Mouse (Mus musculus): ENCODE measurements around the gene Spint2. TPM values are rescaled to one million over a fixed set of nuclear protein-coding genes. Genes with fewer than 3 reads are reported as not detected.

Gene Spint2
- polyA plus RNA-seq, 1 experiment from 2014 or later, result 309 TPM

DNA sequence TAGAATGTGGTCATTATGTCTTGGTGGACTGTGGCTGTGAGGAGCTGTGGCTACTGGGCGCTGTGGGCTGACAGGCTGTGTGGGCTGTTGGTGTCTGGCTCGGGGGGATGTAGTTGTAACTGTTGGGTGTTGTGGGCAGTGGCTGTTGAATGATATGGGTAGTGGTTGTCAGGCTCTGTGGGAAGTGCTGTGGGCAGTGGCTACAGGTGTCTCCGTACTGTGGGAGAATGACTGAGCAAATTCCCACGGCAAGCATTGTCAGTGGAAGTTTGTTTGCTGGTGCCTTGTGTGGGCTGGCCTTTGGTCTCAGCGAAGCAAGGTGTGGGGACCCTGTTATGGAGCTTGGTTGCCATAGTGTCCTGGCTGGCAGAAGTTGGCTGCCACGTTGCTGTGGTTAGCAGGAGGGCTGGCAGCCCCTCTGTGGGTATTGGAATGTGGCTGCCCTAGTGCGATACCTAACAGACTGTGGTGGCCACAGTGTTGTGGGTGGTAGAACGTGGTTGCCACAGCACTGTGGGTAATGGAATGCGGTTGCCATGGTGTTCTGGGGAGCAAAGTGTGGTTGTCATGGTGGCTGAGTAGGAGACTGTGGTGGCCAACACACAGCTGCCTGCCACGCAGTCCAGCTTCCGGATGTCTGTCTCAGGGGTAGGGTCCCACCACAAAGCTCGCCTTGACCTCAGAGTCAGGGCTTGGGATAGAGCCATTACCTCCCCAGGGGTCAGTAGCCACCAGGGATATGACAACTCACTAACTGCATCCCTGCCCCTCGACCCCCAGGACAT is 33.3 kb upstream of the Spint2 start:
- no peak overlapping the region for H3K27ac ChIP-seq (ENCODE audit: low read length)
- H3K9me3 ChIP-seq (ENCODE audit: control insufficient read depth, low read length), result no peaks in the 10 kb centered on the region
- H3K36me3 ChIP-seq (ENCODE audit: control insufficient read depth, insufficient read depth, low read length), result no peaks in the 10 kb centered on the region
- H3K27me3 ChIP-seq (ENCODE audit: control insufficient read depth, insufficient read depth, low read depth, low read length), result no peaks in the 10 kb centered on the region; the same call in 1 of the 2 replicates
- ATAC-seq (ENCODE audit: low read depth), result no peak
- 68% methylated on average over 13 of the region's 13 CpGs for WGBS
- H3K9ac ChIP-seq (ENCODE audit: low read length), result no peak overlapping the region
- H3K4me3 ChIP-seq (ENCODE audit: low read length), result no peak overlapping the region
- H3K4me2 ChIP-seq (ENCODE audit: low read depth, low read length), result no peak overlapping the region
- peaks cover 45% of the 10 kb centered on the region for H3K4me1 ChIP-seq (replicated peaks; ENCODE audit: control insufficient read depth, insufficient read depth, low read length)

DNA sequence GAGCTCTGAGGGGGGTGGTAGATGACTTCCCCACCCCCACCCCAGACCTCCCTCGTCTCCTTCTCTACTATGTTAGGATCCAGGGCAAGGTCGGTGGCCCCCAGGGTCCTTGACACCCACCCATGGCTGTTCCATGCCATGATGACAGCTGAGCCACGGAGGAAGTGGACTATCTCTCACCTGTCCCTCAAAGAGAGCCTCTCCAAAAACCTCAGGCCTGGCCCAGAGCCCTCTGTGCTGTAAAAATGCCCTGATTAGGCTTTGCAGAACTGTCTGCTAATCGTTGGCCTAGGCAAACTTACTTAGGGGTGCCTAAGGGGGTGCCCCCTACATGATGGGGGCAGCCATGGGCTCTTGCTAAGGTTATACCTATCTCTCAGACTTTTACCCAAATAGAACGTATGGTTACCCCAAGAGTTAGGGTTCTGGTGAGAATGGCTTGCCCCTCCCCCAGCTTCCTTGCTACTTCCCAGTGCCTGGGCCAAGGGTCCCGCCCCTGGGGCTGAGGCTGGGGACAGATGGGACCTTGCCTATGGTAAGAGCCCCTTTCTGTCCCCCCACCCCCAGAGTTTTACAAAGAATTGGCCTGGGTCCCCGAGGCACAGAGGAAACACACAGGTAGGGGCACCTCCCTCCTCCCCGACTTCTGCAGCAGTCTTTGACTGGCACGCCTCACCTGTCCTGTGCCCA is 32.0 kb upstream of the Spint2 start:
- H3K9me3 ChIP-seq (ENCODE audit: control insufficient read depth, low read length), result no peaks in the 10 kb centered on the region
- H3K4me2 ChIP-seq (ENCODE audit: low read depth, low read length), result no peak overlapping the region
- WGBS, result 58% methylated on average over 9 of the region's 9 CpGs
- H3K36me3 ChIP-seq (ENCODE audit: control insufficient read depth, insufficient read depth, low read length), result no peaks in the 10 kb centered on the region
- H3K27me3 ChIP-seq (ENCODE audit: control insufficient read depth, insufficient read depth, low read depth, low read length), result no peaks in the 10 kb centered on the region; the same call in 1 of the 2 replicates
- H3K27ac ChIP-seq (ENCODE audit: low read length), result no peak overlapping the region
- H3K4me1 ChIP-seq (replicated peaks; ENCODE audit: control insufficient read depth, insufficient read depth, low read length), result peaks cover 49% of the 10 kb centered on the region
- no peak overlapping the region for H3K4me3 ChIP-seq (ENCODE audit: low read length)
- H3K9ac ChIP-seq (ENCODE audit: low read length), result no peak overlapping the region
- ATAC-seq (ENCODE audit: low read depth), result no peak

- H3K4me3 ChIP-seq (ENCODE audit: low read length), result no peak overlapping the region
- H3K9ac ChIP-seq (ENCODE audit: low read length), result no peak overlapping the region
- peaks cover 3% of the 10 kb centered on the region for H3K27me3 ChIP-seq (ENCODE audit: control insufficient read depth, insufficient read depth, low read depth, low read length)
- H3K27ac ChIP-seq (ENCODE audit: low read length), result no peak overlapping the region
- 43% methylated on average over 9 of the region's 9 CpGs for WGBS
- H3K4me1 ChIP-seq (replicated peaks; ENCODE audit: control insufficient read depth, insufficient read depth, low read length), result peaks cover 48% of the 10 kb centered on the region
- H3K9me3 ChIP-seq (ENCODE audit: control insufficient read depth, low read length), result no peaks in the 10 kb centered on the region
- ATAC-seq (ENCODE audit: low read depth), result no peak
- H3K4me2 ChIP-seq (ENCODE audit: low read depth, low read length), result no peak overlapping the region
- no peaks in the 10 kb centered on the region for H3K36me3 ChIP-seq (ENCODE audit: control insufficient read depth, insufficient read depth, low read length)
Measured at GRCm38 (mm10) chr7:29313051-29313450, 31.3 kb upstream of the Spint2 start.

- peak overlapping the region; percentile 55 for H3K4me3 ChIP-seq (ENCODE audit: low read length)
- no peaks in the 10 kb centered on the region for H3K36me3 ChIP-seq (ENCODE audit: control insufficient read depth, insufficient read depth, low read length)
- 4% methylated on average over 5 of the region's 5 CpGs for WGBS
- H3K9me3 ChIP-seq (ENCODE audit: control insufficient read depth, low read length), result no peaks in the 10 kb centered on the region
- peaks cover 13% of the 10 kb centered on the region for H3K27me3 ChIP-seq (ENCODE audit: control insufficient read depth, insufficient read depth, low read depth, low read length)
- peak overlapping the region; percentile 88 for H3K4me2 ChIP-seq (ENCODE audit: low read depth, low read length)
- H3K9ac ChIP-seq (ENCODE audit: low read length), result peak overlapping the region; percentile 68
- peaks cover 40% of the 10 kb centered on the region for H3K4me1 ChIP-seq (replicated peaks; ENCODE audit: control insufficient read depth, insufficient read depth, low read length)
- peak overlapping the region; percentile 31; the same call in 1 of the 2 replicates for H3K27ac ChIP-seq (ENCODE audit: low read length)
- ATAC-seq (ENCODE audit: low read depth), result no peak
Measured at GRCm38 (mm10) chr7:29309749-29310148, 28.0 kb upstream of the Spint2 start.

DNA sequence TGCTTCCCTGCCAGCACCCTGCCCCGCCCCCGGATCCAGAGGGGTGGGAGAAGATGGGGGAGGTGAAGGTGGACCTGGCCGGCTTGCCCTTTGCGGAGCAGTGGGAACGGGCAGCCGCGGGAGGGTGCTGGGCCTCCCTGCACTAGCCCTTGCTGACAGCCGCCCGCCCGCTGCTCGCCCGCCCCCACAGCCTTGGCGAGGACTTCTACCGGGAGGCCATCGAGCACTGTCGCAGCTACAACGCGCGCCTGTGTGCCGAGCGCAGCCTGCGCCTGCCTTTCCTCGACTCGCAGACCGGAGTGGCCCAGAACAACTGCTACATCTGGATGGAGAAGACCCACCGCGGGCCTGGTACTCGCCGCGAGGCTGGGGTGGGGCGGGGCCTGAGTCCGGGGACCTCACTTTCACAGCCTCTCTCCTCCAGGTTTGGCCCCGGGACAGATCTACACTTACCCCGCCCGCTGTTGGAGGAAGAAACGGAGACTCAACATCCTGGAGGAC is 27.6 kb upstream of the Spint2 start:
- peak overlapping the region; percentile 68 for H3K9ac ChIP-seq (ENCODE audit: low read length)
- peaks cover 44% of the 10 kb centered on the region for H3K4me1 ChIP-seq (replicated peaks; ENCODE audit: control insufficient read depth, insufficient read depth, low read length)
- H3K27ac ChIP-seq (ENCODE audit: low read length), result peak overlapping the region; percentile 31
- H3K9me3 ChIP-seq (ENCODE audit: control insufficient read depth, low read length), result no peaks in the 10 kb centered on the region
- peak overlapping the region; percentile 55 for H3K4me3 ChIP-seq (ENCODE audit: low read length)
- H3K36me3 ChIP-seq (ENCODE audit: control insufficient read depth, insufficient read depth, low read length), result no peaks in the 10 kb centered on the region
- ATAC-seq (ENCODE audit: low read depth), result peak; percentile 5; the same call in 1 of the 2 replicates
- WGBS, result under 1% methylated on average over 36 of the region's 36 CpGs
- H3K4me2 ChIP-seq (ENCODE audit: low read depth, low read length), result peak overlapping the region; percentile 88
- H3K27me3 ChIP-seq (ENCODE audit: control insufficient read depth, insufficient read depth, low read depth, low read length), result peaks cover 18% of the 10 kb centered on the region

GRCm38 (mm10) chr7:29307350-29308104 is 25.8 kb upstream of the Spint2 start:
- H3K9ac ChIP-seq (ENCODE audit: low read length), result peak overlapping the region; percentile 64
- H3K4me3 ChIP-seq (ENCODE audit: low read length), result peak overlapping the region; percentile 70
- WGBS, result 3% methylated on average over 42 of the region's 42 CpGs
- peak; percentile 83 for ATAC-seq (ENCODE audit: low read depth)
- peak overlapping the region; percentile 31 for H3K27ac ChIP-seq (ENCODE audit: low read length)
- no peaks in the 10 kb centered on the region for H3K9me3 ChIP-seq (ENCODE audit: control insufficient read depth, low read length)
- H3K27me3 ChIP-seq (ENCODE audit: control insufficient read depth, insufficient read depth, low read depth, low read length), result peaks cover 20% of the 10 kb centered on the region
- peaks cover 48% of the 10 kb centered on the region for H3K4me1 ChIP-seq (replicated peaks; ENCODE audit: control insufficient read depth, insufficient read depth, low read length)
- H3K36me3 ChIP-seq (ENCODE audit: control insufficient read depth, insufficient read depth, low read length), result no peaks in the 10 kb centered on the region
- H3K4me2 ChIP-seq (ENCODE audit: low read depth, low read length), result peak overlapping the region; percentile 99

DNA sequence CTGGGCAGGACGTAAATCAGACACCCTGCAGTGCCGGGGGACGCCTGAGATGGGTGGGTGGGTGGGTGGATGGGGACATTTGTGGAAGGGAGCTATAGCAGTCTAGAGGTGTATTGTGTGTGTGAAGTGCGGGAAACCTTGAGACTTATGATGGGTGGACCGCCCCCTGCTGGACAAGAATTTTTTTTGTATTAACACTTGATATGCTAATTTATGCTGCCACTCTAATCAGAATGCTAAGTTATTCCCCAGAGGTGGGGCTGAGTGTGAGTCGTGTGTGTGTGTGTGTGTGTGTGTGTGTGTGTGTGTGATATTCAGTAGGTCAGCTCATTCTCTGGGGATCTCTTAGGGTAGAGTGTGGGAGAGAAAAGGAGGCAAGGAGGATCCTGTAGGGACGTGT is 24.9 kb upstream of the Spint2 start:
- Histone ChIP-seq H3K27ac (ENCODE audit: low read length) (peak overlapping the region; percentile 30; the same call in 1 of the 2 replicates), H3K27me3 (ENCODE audit: control insufficient read depth, insufficient read depth, low read depth, low read length) (peaks cover 20% of the 10 kb centered on the region), H3K36me3 (ENCODE audit: control insufficient read depth, insufficient read depth, low read length) (no peaks in the 10 kb centered on the region), H3K4me1 (replicated peaks; ENCODE audit: control insufficient read depth, insufficient read depth, low read length) (peaks cover 48% of the 10 kb centered on the region), H3K4me3 (ENCODE audit: low read length) (no peak overlapping the region; the same call in 1 of the 2 replicates), H3K9ac (ENCODE audit: low read length) (no peak overlapping the region), H3K4me2 (ENCODE audit: low read depth, low read length) (peak overlapping the region; percentile 99; the same call in 1 of the 2 replicates), H3K9me3 (ENCODE audit: control insufficient read depth, low read length) (no peaks in the 10 kb centered on the region)
- WGBS, result 27% methylated on average over 7 of the region's 7 CpGs
- no peak for ATAC-seq (ENCODE audit: low read depth)

DNA sequence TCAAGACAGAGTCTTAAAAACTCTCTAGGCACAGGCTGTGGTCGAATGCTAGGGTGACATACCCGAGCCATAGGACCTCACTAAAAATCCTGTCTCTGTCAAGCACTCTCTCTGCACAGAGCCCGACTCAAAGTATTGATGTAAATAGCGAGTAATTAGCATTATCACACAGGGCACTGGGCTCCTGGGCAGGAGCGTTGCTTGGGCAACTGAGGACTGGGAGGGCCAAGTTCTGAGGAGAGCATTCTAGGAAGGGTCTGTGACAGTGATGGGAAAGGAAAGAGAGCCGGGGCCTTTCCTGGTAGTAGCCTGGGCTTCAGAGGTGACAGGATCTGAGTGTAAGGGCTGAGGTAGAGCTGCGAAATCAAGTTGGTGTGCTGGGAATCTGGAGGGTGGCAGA is 24.4 kb upstream of the Spint2 start:
- Histone ChIP-seq H3K27me3 (ENCODE audit: control insufficient read depth, insufficient read depth, low read depth, low read length) (peaks cover 20% of the 10 kb centered on the region), H3K4me2 (ENCODE audit: low read depth, low read length) (peak overlapping the region; percentile 99; the same call in 1 of the 2 replicates), H3K9me3 (ENCODE audit: control insufficient read depth, low read length) (no peaks in the 10 kb centered on the region), H3K4me1 (replicated peaks; ENCODE audit: control insufficient read depth, insufficient read depth, low read length) (peaks cover 48% of the 10 kb centered on the region), H3K36me3 (ENCODE audit: control insufficient read depth, insufficient read depth, low read length) (no peaks in the 10 kb centered on the region), H3K27ac (ENCODE audit: low read length) (peak overlapping the region; percentile 20; the same call in 1 of the 2 replicates), H3K9ac (ENCODE audit: low read length) (no peak overlapping the region), H3K4me3 (ENCODE audit: low read length) (no peak overlapping the region)
- 51% methylated on average over 7 of the region's 7 CpGs for WGBS
- no peak for ATAC-seq (ENCODE audit: low read depth)

Measured in lung, embryonic 16.5 days (tissue).